In genomic region chr10:34088515-34088914, GRCm38 (mm10) we compare ENCODE assay signal across 26 mouse cellular contexts. TPM values are rescaled to one million over a fixed set of nuclear protein-coding genes. Genes with fewer than 3 reads are reported as not detected.
"Had no signal": no experiment of that assay in that cellular context is flagged by ENCODE, and none has a peak within 500 bp of the region (broad histone marks: within the 10 kb centered on the region; RNA-seq: fewer than 3 reads in every experiment).

No protein-coding gene starts in this region.

- H3K27ac ChIP-seq: layer of hippocampus, adult 2 months; limb, embryonic 10.5 days; limb, embryonic 13.5 days; liver, embryonic 12.5 days; liver, embryonic 15.5 days; macrophage; midbrain, embryonic 13.5 days; stomach, postnatal 0 days had no signal

- H3K4me1 ChIP-seq: limb, embryonic 13.5 days; liver, embryonic 12.5 days; liver, embryonic 15.5 days; midbrain, embryonic 13.5 days had no signal

- DNase-seq: kidney, adult 18-20 months; kidney, adult 9 months; kidney, postnatal 25 days; layer of hippocampus, adult 9-11 months; liver; right cerebral cortex, postnatal 14 days; right cerebral cortex, postnatal 4 days; thymus, adult 2 months; thymus, postnatal 14 days; thymus, postnatal 4 days had no signal

- H3K9me3 ChIP-seq: limb, embryonic 10.5 days; limb, embryonic 13.5 days; liver, embryonic 12.5 days; liver, embryonic 15.5 days; midbrain, embryonic 13.5 days had no signal

- H3K27me3 ChIP-seq: limb, embryonic 13.5 days; liver, embryonic 12.5 days; liver, embryonic 15.5 days; midbrain, embryonic 13.5 days had no signal

- H3K4me2 ChIP-seq: limb, embryonic 13.5 days; liver, embryonic 12.5 days; liver, embryonic 15.5 days; midbrain, embryonic 13.5 days had no signal

- ATAC-seq: inflammation-experienced regulatory T-cells, adult 6 months; intestine, embryonic 16.5 days; liver, embryonic 12.5 days; midbrain, embryonic 13.5 days had no signal

- H3K4me3 ChIP-seq: layer of hippocampus, adult 2 months; limb, embryonic 10.5 days; limb, embryonic 13.5 days; liver, embryonic 12.5 days; liver, embryonic 15.5 days; midbrain, embryonic 13.5 days had no signal

- H3K9ac ChIP-seq: limb, embryonic 13.5 days; liver, embryonic 12.5 days; liver, embryonic 15.5 days; midbrain, embryonic 13.5 days had no signal

- H3K36me3 ChIP-seq: limb, embryonic 10.5 days; limb, embryonic 13.5 days; liver, embryonic 12.5 days; liver, embryonic 15.5 days; midbrain, embryonic 13.5 days had no signal

RNA-seq across cellular contexts. Expression of gene Calhm5, which starts 7.8 kb away (rescaled TPM):
- polyA plus RNA-seq: inflammation-experienced regulatory T-cells, adult 6 months had no signal

RNA-seq across cellular contexts. Expression of gene Calhm6, which starts 39.3 kb away (rescaled TPM):
- polyA plus RNA-seq: neural tube, embryonic 11.5 days had no signal

RNA-seq across cellular contexts. Expression of gene Calhm4, which starts 44.4 kb away (rescaled TPM):
- polyA plus RNA-seq: inflammation-experienced regulatory T-cells, adult 6 months; intestine, embryonic 16.5 days; kidney, embryonic 16.5 days; large intestine, adult 2 months; limb, embryonic 10.5 days; limb, embryonic 13.5 days; liver, embryonic 12.5 days; liver, embryonic 15.5 days; macrophage; midbrain, embryonic 13.5 days; midbrain, postnatal 0 days; neural tube, embryonic 11.5 days; neural tube, embryonic 14.5 days; stomach, embryonic 14.5 days; stomach, postnatal 0 days; thymus, adult 2 months had no signal

RNA-seq across cellular contexts. Expression of gene Trappc3l, which starts 51.1 kb away (rescaled TPM):
- polyA plus RNA-seq: inflammation-experienced regulatory T-cells, adult 6 months; intestine, embryonic 16.5 days; kidney, embryonic 16.5 days; large intestine, adult 2 months; limb, embryonic 10.5 days; limb, embryonic 13.5 days; liver, embryonic 12.5 days; liver, embryonic 15.5 days; macrophage; midbrain, embryonic 13.5 days; midbrain, postnatal 0 days; neural tube, embryonic 11.5 days; neural tube, embryonic 14.5 days; stomach, embryonic 14.5 days; stomach, postnatal 0 days; thymus, adult 2 months had no signal
